Mouse (Mus musculus) myocyte (in vitro differentiated cells): ENCODE measurements at regions not wholly inside any gene's neighbourhood (a gene's known extent, or its start where the extent isn't known, plus 50 kb on each side); places are given as distances from the start of the nearest gene placed in this dataset.
A peak's percentile ranks its signal among the peaks of the same experiment; 100 is the strongest.

Experiments
- H3K27me3 ChIP-seq: one replicate; pipeline ENCODE4 v1.6.1; 2011; ENCODE audit not compliant: control insufficient read depth, insufficient read depth, insufficient read length
- H3K36me3 ChIP-seq: one replicate; pipeline ENCODE4 v1.6.1; 2011; ENCODE audit not compliant: control insufficient read depth, insufficient read depth
- H3K4me2 ChIP-seq: one replicate; pipeline ENCODE4 v1.6.1; 2011; ENCODE audit warnings: low read depth, control low read depth
- H3K4me3 ChIP-seq: one replicate; pipeline ENCODE4 v1.5.1; 2011; ENCODE audit warnings: mild to moderate bottlenecking, control low read depth, moderate library complexity
- H3K79me2 ChIP-seq: one replicate; pipeline ENCODE4 v1.6.1; 2011; ENCODE audit not compliant: control insufficient read depth, insufficient read depth
- H3ac ChIP-seq: one replicate; pipeline ENCODE4 v1.6.1; 2011; ENCODE audit not compliant: control insufficient read depth, insufficient read length
- CEBPB ChIP-seq: IDR thresholded peaks from 2 replicates; pipeline ENCODE4 v1.6.1; 2011; ENCODE audit warnings: mild to moderate bottlenecking, moderate library complexity; ENCODE audit not compliant: poor library complexity, insufficient read depth, severe bottlenecking
- E2F4 ChIP-seq: IDR thresholded peaks from one replicate; pipeline ENCODE4 v1.6.1; 2011; ENCODE audit warnings: mild to moderate bottlenecking, control low read depth, moderate library complexity; ENCODE audit not compliant: insufficient read depth
- MAX ChIP-seq: IDR thresholded peaks from one replicate; pipeline ENCODE4 v1.6.1; 2011; ENCODE audit warnings: low read depth, mild to moderate bottlenecking, control low read depth
- MYOD1 ChIP-seq, 3 experiments: IDR thresholded peaks; one replicate each; pipeline ENCODE4 v1.6.1; 2011; ENCODE audit warnings: control low read depth in 2 of 3, low read depth in 2 of 3, mild to moderate bottlenecking in 2 of 3, moderate library complexity in 1 of 3; ENCODE audit not compliant: insufficient read length in 2 of 3, control insufficient read depth in 1 of 3
- MYOG ChIP-seq, 3 experiments: IDR thresholded peaks; one replicate each; pipeline ENCODE4 v1.6.1; 2011; ENCODE audit warnings: control low read depth in 2 of 3, low read depth in 2 of 3, mild to moderate bottlenecking in 2 of 3; ENCODE audit not compliant: insufficient read length in 2 of 3, control insufficient read depth in 1 of 3, insufficient read depth in 1 of 3
- POLR2A ChIP-seq: IDR thresholded peaks from one replicate; pipeline ENCODE4 v1.6.1; 2011; ENCODE audit warnings: low read depth, mild to moderate bottlenecking, control low read depth, moderate library complexity; ENCODE audit not compliant: insufficient read length
- POLR2AphosphoS2 ChIP-seq: IDR thresholded peaks from one replicate; pipeline ENCODE4 v1.6.1; 2011; ENCODE audit warnings: low read depth, control low read depth; ENCODE audit not compliant: insufficient read length
- REST ChIP-seq: IDR thresholded peaks from one replicate; pipeline ENCODE4 v1.6.1; 2011; ENCODE audit warnings: mild to moderate bottlenecking, control low read depth, moderate library complexity; ENCODE audit not compliant: insufficient read depth, insufficient read length
- SRF ChIP-seq: IDR thresholded peaks from one replicate; pipeline ENCODE4 v1.6.1; 2011; ENCODE audit warnings: low read depth; ENCODE audit not compliant: control insufficient read depth, insufficient read length
- TCF12 ChIP-seq: IDR thresholded peaks from one replicate; pipeline ENCODE4 v1.6.1; 2011; ENCODE audit warnings: mild to moderate bottlenecking, control low read depth; ENCODE audit not compliant: poor library complexity, insufficient read depth, severe bottlenecking
- TCF3 ChIP-seq: IDR thresholded peaks from one replicate; pipeline ENCODE4 v1.6.1; 2011; ENCODE audit warnings: low read depth, control low read depth; ENCODE audit not compliant: insufficient read length
- USF1 ChIP-seq: IDR thresholded peaks from one replicate; pipeline ENCODE4 v1.6.1; 2011; ENCODE audit warnings: low read depth, mild to moderate bottlenecking, control low read depth, moderate library complexity

- no peak for TF ChIP-seq TCF12
- TF ChIP-seq POLR2AphosphoS2, result no peak
- no peak for TF ChIP-seq MAX
- no peak for TF ChIP-seq USF1
- TF ChIP-seq TCF3, result no peak
- TF ChIP-seq POLR2A, result no peak
- TF ChIP-seq MYOG (IDR thresholded peaks at IDR 0.05; ENCODE audit: control insufficient read depth in 1 of 3, insufficient read depth in 1 of 3, insufficient read length in 2 of 3, low read depth in 2 of 3), result no peak
- TF ChIP-seq MYOD1 (IDR thresholded peaks at IDR 0.05; ENCODE audit: control insufficient read depth in 1 of 3, insufficient read length in 2 of 3, low read depth in 2 of 3), result no peak
- no peak for TF ChIP-seq CEBPB
- TF ChIP-seq SRF, result no peak
- no peak for TF ChIP-seq E2F4
- no peak for TF ChIP-seq REST
- Histone ChIP-seq H3ac (no peak overlapping the region), H3K4me2 (no peak overlapping the region), H3K27me3 (no peaks in the 10 kb centered on the region), H3K4me3 (no peak overlapping the region), H3K36me3 (no peaks in the 10 kb centered on the region), H3K79me2 (no peaks in the 10 kb centered on the region)
Observed at GRCm38 (mm10) chr5:16681055-16681454, 110.6 kb upstream of the Gm28710 start.

- Histone ChIP-seq H3K27me3 (no peaks in the 10 kb centered on the region), H3K79me2 (no peaks in the 10 kb centered on the region), H3K4me3 (no peak overlapping the region), H3ac (no peak overlapping the region), H3K4me2 (no peak overlapping the region), H3K36me3 (no peaks in the 10 kb centered on the region)
- TF ChIP-seq USF1, result no peak
- TF ChIP-seq MAX, result no peak
Observed at GRCm38 (mm10) chr5:16684079-16684478, 107.5 kb upstream of the Gm28710 start.

- Histone ChIP-seq H3K36me3 (no peaks in the 10 kb centered on the region), H3ac (no peak overlapping the region), H3K4me3 (no peak overlapping the region), H3K27me3 (no peaks in the 10 kb centered on the region), H3K79me2 (no peaks in the 10 kb centered on the region), H3K4me2 (no peak overlapping the region)
- no peak for TF ChIP-seq MYOD1 (IDR thresholded peaks at IDR 0.05; ENCODE audit: control insufficient read depth in 1 of 3, insufficient read length in 2 of 3, low read depth in 2 of 3)
- no peak for TF ChIP-seq SRF
- TF ChIP-seq MAX, result no peak
- TF ChIP-seq MYOG (IDR thresholded peaks at IDR 0.05; ENCODE audit: control insufficient read depth in 1 of 3, insufficient read depth in 1 of 3, insufficient read length in 2 of 3, low read depth in 2 of 3), result no peak
- TF ChIP-seq CEBPB, result no peak
- no peak for TF ChIP-seq POLR2AphosphoS2
- no peak for TF ChIP-seq REST
- TF ChIP-seq TCF3, result no peak
- TF ChIP-seq TCF12, result no peak
- TF ChIP-seq POLR2A, result no peak
- TF ChIP-seq USF1, result no peak
- no peak for TF ChIP-seq E2F4
Observed at GRCm38 (mm10) chr5:16699260-16699659, 92.3 kb upstream of the Gm28710 start.

GRCm38 (mm10) chr5:16700546-16700945 lies 91.1 kb upstream of the Gm28710 start:
- Histone ChIP-seq H3K36me3 (no peaks in the 10 kb centered on the region), H3K4me2 (no peak overlapping the region), H3K79me2 (no peaks in the 10 kb centered on the region), H3K27me3 (no peaks in the 10 kb centered on the region), H3ac (no peak overlapping the region), H3K4me3 (no peak overlapping the region)
- TF ChIP-seq POLR2AphosphoS2 (no peak), MAX (no peak), POLR2A (no peak), E2F4 (no peak), TCF3 (no peak), MYOG (IDR thresholded peaks at IDR 0.05; ENCODE audit: control insufficient read depth in 1 of 3, insufficient read depth in 1 of 3, insufficient read length in 2 of 3, low read depth in 2 of 3) (no peak), CEBPB (no peak), TCF12 (no peak)

- no peaks in the 10 kb centered on the region for H3K27me3 ChIP-seq
- TF ChIP-seq MAX (no peak), CEBPB (peak; percentile 88)
- no peak overlapping the region for H3ac ChIP-seq
- H3K79me2 ChIP-seq, result no peaks in the 10 kb centered on the region
- no peaks in the 10 kb centered on the region for H3K36me3 ChIP-seq
- no peak overlapping the region for H3K4me3 ChIP-seq
- H3K4me2 ChIP-seq, result no peak overlapping the region
Observed at GRCm38 (mm10) chr5:16702675-16703074, 88.9 kb upstream of the Gm28710 start.
